Mouse (Mus musculus): ENCODE data around the gene Ppp1r3a. TPM values are rescaled to one million over a fixed set of nuclear protein-coding genes. Genes with fewer than 3 reads are reported as not detected.

The Ppp1r3a gene
- not detected in 2 replicates for polyA plus RNA-seq (2014; fragmentation: Nextera tagmentation; extraction: Ambion mirVana)

- Histone ChIP-seq H3K27ac (replicated peaks; ENCODE audit: low read depth, low read length) (no peak within 1 kb of the TSS), H3K27me3 (ENCODE audit: control insufficient read depth, insufficient read depth, low read length) (no peaks in the 10 kb centered on the region), H3K9me3 (ENCODE audit: control insufficient read depth, low read length) (no peaks in the 10 kb centered on the region), H3K9ac (replicated peaks; ENCODE audit: low read length) (no peak within 1 kb of the TSS), H3K4me1 (ENCODE audit: control insufficient read depth, insufficient read depth, low read length) (no peaks in the 10 kb centered on the region), H3K4me3 (replicated peaks; ENCODE audit: low read depth, low read length) (no peak within 1 kb of the TSS), H3K4me2 (ENCODE audit: low read length) (no peak within 1 kb of the TSS), H3K36me3 (ENCODE audit: control insufficient read depth, insufficient read depth, low read length) (no peaks in the 10 kb centered on the region)
- DNase-seq, result no peak
- ATAC-seq (ENCODE audit: low FRiP score, low TSS enrichment), result no peak
- WGBS, result 94% methylated on average over 7 of the region's 7 CpGs
These were observed at the start of gene Ppp1r3a for GRCm38 (mm10) chr6:14754901-14755591. Gene Ppp1r3a (minus strand): TSS chr6:14755274.

- DNase-seq (no peak), ATAC-seq (ENCODE audit: low FRiP score, low TSS enrichment) (no peak)
- Histone ChIP-seq H3K36me3 (ENCODE audit: control insufficient read depth, insufficient read depth, low read length) (no peaks in the 10 kb centered on the region), H3K9ac (replicated peaks; ENCODE audit: low read length) (no peak overlapping the region), H3K4me2 (ENCODE audit: low read length) (no peak overlapping the region), H3K27me3 (ENCODE audit: control insufficient read depth, insufficient read depth, low read length) (no peaks in the 10 kb centered on the region), H3K4me1 (ENCODE audit: control insufficient read depth, insufficient read depth, low read length) (no peaks in the 10 kb centered on the region), H3K4me3 (replicated peaks; ENCODE audit: low read depth, low read length) (no peak overlapping the region), H3K9me3 (ENCODE audit: control insufficient read depth, low read length) (no peaks in the 10 kb centered on the region), H3K27ac (replicated peaks; ENCODE audit: low read depth, low read length) (no peak overlapping the region)
- 95% methylated on average over 1 of the region's 1 CpGs for WGBS
These were observed 32.3 kb upstream of the Ppp1r3a start for GRCm38 (mm10) chr6:14787157-14787938.

GRCm38 (mm10) chr6:14777920-14778319 is 22.8 kb upstream of the Ppp1r3a start:
- no peaks in the 10 kb centered on the region for H3K4me1 ChIP-seq (ENCODE audit: control insufficient read depth, insufficient read depth, low read length)
- 92% methylated on average over 4 of the region's 4 CpGs for WGBS
- no peak for DNase-seq

DNA sequence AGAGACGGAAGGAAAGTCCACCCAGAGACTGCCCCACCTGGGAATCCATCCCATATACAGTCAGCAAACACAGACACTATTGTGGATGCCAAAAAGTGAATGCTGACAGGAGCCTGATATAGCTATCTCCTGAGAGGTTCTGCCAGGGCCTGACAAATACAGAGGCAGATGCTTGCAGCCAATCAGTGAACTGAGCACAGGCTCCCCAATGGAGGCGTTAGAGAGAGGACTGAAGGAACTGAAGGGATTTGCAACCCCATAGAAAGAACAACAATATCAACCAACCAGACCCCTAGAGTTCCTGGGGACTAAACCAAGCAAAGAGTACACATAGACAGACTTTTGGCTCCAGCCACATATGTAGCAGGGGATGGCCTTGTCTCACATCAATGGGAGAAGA is 16.6 kb upstream of the Ppp1r3a start:
- no peak overlapping the region for H3K4me2 ChIP-seq (ENCODE audit: low read length)
- DNase-seq, result no peak
- H3K4me3 ChIP-seq (replicated peaks; ENCODE audit: low read depth, low read length), result no peak overlapping the region
- H3K27me3 ChIP-seq (ENCODE audit: control insufficient read depth, insufficient read depth, low read length), result no peaks in the 10 kb centered on the region
- no peaks in the 10 kb centered on the region for H3K9me3 ChIP-seq (ENCODE audit: control insufficient read depth, low read length)
- no peaks in the 10 kb centered on the region for H3K4me1 ChIP-seq (ENCODE audit: control insufficient read depth, insufficient read depth, low read length)
- WGBS, result 72% methylated on average over 2 of the region's 2 CpGs
- no peak overlapping the region for H3K27ac ChIP-seq (replicated peaks; ENCODE audit: low read depth, low read length)
- no peaks in the 10 kb centered on the region for H3K36me3 ChIP-seq (ENCODE audit: control insufficient read depth, insufficient read depth, low read length)
- ATAC-seq (ENCODE audit: low FRiP score, low TSS enrichment), result no peak
- H3K9ac ChIP-seq (replicated peaks; ENCODE audit: low read length), result no peak overlapping the region

More at GRCm38 (mm10) chr6:14777920-14778319, 22.8 kb upstream of the Ppp1r3a start:
- no peaks in the 10 kb centered on the region for H3K27me3 ChIP-seq (ENCODE audit: control insufficient read depth, insufficient read depth, low read length)
- no peak overlapping the region for H3K4me3 ChIP-seq (replicated peaks; ENCODE audit: low read depth, low read length)
- no peak overlapping the region for H3K9ac ChIP-seq (replicated peaks; ENCODE audit: low read length)
- no peaks in the 10 kb centered on the region for H3K9me3 ChIP-seq (ENCODE audit: control insufficient read depth, low read length)
- no peaks in the 10 kb centered on the region for H3K36me3 ChIP-seq (ENCODE audit: control insufficient read depth, insufficient read depth, low read length)
- no peak for ATAC-seq (ENCODE audit: low FRiP score, low TSS enrichment)
- no peak overlapping the region for H3K4me2 ChIP-seq (ENCODE audit: low read length)
- no peak overlapping the region for H3K27ac ChIP-seq (replicated peaks; ENCODE audit: low read depth, low read length)

GRCm38 (mm10) chr6:14757486-14757885 is 2.4 kb upstream of the Ppp1r3a start:
- ATAC-seq (ENCODE audit: low FRiP score, low TSS enrichment) (no peak), DNase-seq (no peak)
- Histone ChIP-seq H3K27ac (replicated peaks; ENCODE audit: low read depth, low read length) (no peak overlapping the region), H3K4me3 (replicated peaks; ENCODE audit: low read depth, low read length) (no peak overlapping the region), H3K9ac (replicated peaks; ENCODE audit: low read length) (no peak overlapping the region), H3K36me3 (ENCODE audit: control insufficient read depth, insufficient read depth, low read length) (no peaks in the 10 kb centered on the region), H3K4me2 (ENCODE audit: low read length) (no peak overlapping the region), H3K9me3 (ENCODE audit: control insufficient read depth, low read length) (no peaks in the 10 kb centered on the region), H3K27me3 (ENCODE audit: control insufficient read depth, insufficient read depth, low read length) (no peaks in the 10 kb centered on the region), H3K4me1 (ENCODE audit: control insufficient read depth, insufficient read depth, low read length) (no peaks in the 10 kb centered on the region)
- 70% methylated on average over 3 of the region's 3 CpGs for WGBS

GRCm38 (mm10) chr6:14753512-14753911 is 1.6 kb downstream of the Ppp1r3a start:
- ATAC-seq (ENCODE audit: low FRiP score, low TSS enrichment), result no peak
- Histone ChIP-seq H3K4me3 (replicated peaks; ENCODE audit: low read depth, low read length) (no peak overlapping the region), H3K9me3 (ENCODE audit: control insufficient read depth, low read length) (no peaks in the 10 kb centered on the region), H3K9ac (replicated peaks; ENCODE audit: low read length) (no peak overlapping the region), H3K4me2 (ENCODE audit: low read length) (no peak overlapping the region), H3K27me3 (ENCODE audit: control insufficient read depth, insufficient read depth, low read length) (no peaks in the 10 kb centered on the region), H3K27ac (replicated peaks; ENCODE audit: low read depth, low read length) (no peak overlapping the region), H3K4me1 (ENCODE audit: control insufficient read depth, insufficient read depth, low read length) (no peaks in the 10 kb centered on the region), H3K36me3 (ENCODE audit: control insufficient read depth, insufficient read depth, low read length) (no peaks in the 10 kb centered on the region)
- DNase-seq, result no peak
- WGBS, result 79% methylated on average over 4 of the region's 4 CpGs

DNA sequence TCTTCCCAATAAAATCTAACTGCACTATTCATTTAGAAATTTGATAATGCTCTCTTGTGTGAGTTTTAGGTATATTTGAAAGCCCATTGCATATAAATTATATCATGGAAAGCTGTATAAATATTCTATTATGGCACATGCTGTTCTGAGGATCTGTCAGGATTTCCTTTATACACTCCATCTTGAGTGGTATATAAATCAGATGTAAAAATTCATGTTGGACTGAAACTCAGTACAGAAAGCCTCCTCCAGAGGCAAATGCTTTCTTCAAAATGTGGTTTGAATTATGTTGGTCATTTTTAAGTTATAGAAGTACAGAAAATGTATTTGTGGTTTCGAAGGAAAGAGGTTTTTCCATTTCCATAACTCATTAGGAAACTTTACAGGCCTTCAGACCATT is 2.9 kb downstream of the Ppp1r3a start:
- no peak for DNase-seq
- Histone ChIP-seq H3K4me3 (replicated peaks; ENCODE audit: low read depth, low read length) (no peak overlapping the region), H3K27ac (replicated peaks; ENCODE audit: low read depth, low read length) (no peak overlapping the region), H3K36me3 (ENCODE audit: control insufficient read depth, insufficient read depth, low read length) (no peaks in the 10 kb centered on the region), H3K9me3 (ENCODE audit: control insufficient read depth, low read length) (no peaks in the 10 kb centered on the region), H3K27me3 (ENCODE audit: control insufficient read depth, insufficient read depth, low read length) (no peaks in the 10 kb centered on the region), H3K4me2 (ENCODE audit: low read length) (no peak overlapping the region), H3K9ac (replicated peaks; ENCODE audit: low read length) (no peak overlapping the region), H3K4me1 (ENCODE audit: control insufficient read depth, insufficient read depth, low read length) (no peaks in the 10 kb centered on the region)
- WGBS, result 53% methylated on average over 1 of the region's 1 CpGs
- ATAC-seq (ENCODE audit: low FRiP score, low TSS enrichment), result no peak

DNA sequence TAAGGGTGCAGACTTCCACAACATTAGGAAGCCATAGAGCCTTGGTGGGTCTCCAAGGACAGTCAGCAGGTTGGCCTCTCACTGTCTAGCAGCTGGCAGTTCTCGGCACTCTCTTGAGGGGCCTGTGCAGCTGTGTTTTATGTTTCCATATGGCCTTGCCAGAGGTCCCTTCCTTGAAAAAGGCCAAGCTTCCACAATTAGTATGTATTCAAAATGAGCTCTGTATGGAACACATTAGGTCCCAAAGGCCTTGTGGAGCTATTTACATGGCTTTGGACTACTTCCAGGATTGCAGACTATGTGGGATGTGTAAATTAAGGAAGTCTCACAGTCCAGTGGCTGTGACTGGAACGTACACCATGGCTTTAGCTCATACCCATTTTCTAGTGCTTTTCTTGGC is 8.1 kb downstream of the Ppp1r3a start:
- H3K4me3 ChIP-seq (replicated peaks; ENCODE audit: low read depth, low read length), result no peak overlapping the region
- H3K9me3 ChIP-seq (ENCODE audit: control insufficient read depth, low read length), result no peaks in the 10 kb centered on the region
- DNase-seq, result no peak
- WGBS, result 81% methylated on average over 2 of the region's 2 CpGs
- H3K4me1 ChIP-seq (ENCODE audit: control insufficient read depth, insufficient read depth, low read length), result no peaks in the 10 kb centered on the region
- H3K9ac ChIP-seq (replicated peaks; ENCODE audit: low read length), result no peak overlapping the region
- no peak for ATAC-seq (ENCODE audit: low FRiP score, low TSS enrichment)
- no peaks in the 10 kb centered on the region for H3K27me3 ChIP-seq (ENCODE audit: control insufficient read depth, insufficient read depth, low read length)
- H3K36me3 ChIP-seq (ENCODE audit: control insufficient read depth, insufficient read depth, low read length), result no peaks in the 10 kb centered on the region
- H3K27ac ChIP-seq (replicated peaks; ENCODE audit: low read depth, low read length), result no peak overlapping the region
- no peak overlapping the region for H3K4me2 ChIP-seq (ENCODE audit: low read length)

GRCm38 (mm10) chr6:14736017-14736416 is 19.1 kb downstream of the Ppp1r3a start:
- no peak overlapping the region for H3K9ac ChIP-seq (replicated peaks; ENCODE audit: low read length)
- H3K4me3 ChIP-seq (replicated peaks; ENCODE audit: low read depth, low read length), result no peak overlapping the region
- DNase-seq (no peak), ATAC-seq (ENCODE audit: low FRiP score, low TSS enrichment) (no peak)
- H3K36me3 ChIP-seq (ENCODE audit: control insufficient read depth, insufficient read depth, low read length), result no peaks in the 10 kb centered on the region
- H3K4me1 ChIP-seq (ENCODE audit: control insufficient read depth, insufficient read depth, low read length), result no peaks in the 10 kb centered on the region
- H3K9me3 ChIP-seq (ENCODE audit: control insufficient read depth, low read length), result no peaks in the 10 kb centered on the region
- H3K4me2 ChIP-seq (ENCODE audit: low read length), result no peak overlapping the region
- no peaks in the 10 kb centered on the region for H3K27me3 ChIP-seq (ENCODE audit: control insufficient read depth, insufficient read depth, low read length)
- H3K27ac ChIP-seq (replicated peaks; ENCODE audit: low read depth, low read length), result no peak overlapping the region
- 84% methylated on average over 2 of the region's 2 CpGs for WGBS
